Mouse (Mus musculus) kidney, postnatal 0 days (tissue): ENCODE data around the gene Natd1. TPM values are rescaled to one million over a fixed set of nuclear protein-coding genes. Genes with fewer than 3 reads are reported as not detected.

ENCODE experiments used
- ATAC-seq: fragments of 200-750 bp; cut with Nextera tagmentation; replicated peaks from 2 replicates; pipeline ENCODE4 v1.8.0; 2017; ENCODE audit warnings: low read depth, moderate number of reproducible peaks, moderate TSS enrichment, moderate library complexity; ENCODE audit not compliant: low FRiP score
- DNase-seq: peaks from one replicate; pipeline ENCODE4 v3.0.0-alpha.2; 2016; ENCODE audit warnings: low spot score
- H3K27ac ChIP-seq: fragments of 300-500 bp; sonication (generic); 2 replicates; pipeline ENCODE4 v1.5.1; 2014; ENCODE audit warnings: mild to moderate bottlenecking
- H3K27me3 ChIP-seq: fragments of 300-500 bp; sonication (generic); 2 replicates; pipeline ENCODE4 v1.6.1; 2014; ENCODE audit warnings: low read length, mixed read lengths; ENCODE audit not compliant: insufficient read depth
- H3K36me3 ChIP-seq: fragments of 300-500 bp; sonication (generic); 2 replicates; pipeline ENCODE4 v1.6.1; 2014; ENCODE audit warnings: low read length, mixed read lengths; ENCODE audit not compliant: insufficient read depth
- H3K4me1 ChIP-seq: fragments of 300-500 bp; sonication (generic); replicated peaks from 2 replicates; pipeline ENCODE4 v1.6.1; 2014; ENCODE audit warnings: antibody characterized with exemption, low read length, mixed read lengths; ENCODE audit not compliant: insufficient read depth
- H3K4me2 ChIP-seq: fragments of 300-500 bp; sonication (generic); 2 replicates; pipeline ENCODE4 v1.6.1; 2014; ENCODE audit warnings: mild to moderate bottlenecking, low read length, moderate library complexity, mixed read lengths
- H3K4me3 ChIP-seq: fragments of 300-500 bp; sonication (generic); replicated peaks from 2 replicates; pipeline ENCODE4 v1.5.1; 2014; ENCODE audit warnings: low read depth, low read length
- H3K9ac ChIP-seq: fragments of 300-500 bp; sonication (generic); 2 replicates; pipeline ENCODE4 v1.6.1; 2014; ENCODE audit warnings: low read depth, low read length
- H3K9me3 ChIP-seq: fragments of 300-500 bp; sonication (generic); replicated peaks from 2 replicates; pipeline ENCODE4 v1.6.1; 2016; ENCODE audit warnings: low read length, inconsistent platforms, mixed read lengths
- CTCF ChIP-seq: IDR thresholded peaks from 2 replicates; pipeline ENCODE4 v1.5.1; 2016; ENCODE audit warnings: antibody characterized with exemption, low read depth, mild to moderate bottlenecking, moderate library complexity
- WGBS: fragments of 180-500 bp; shearing (Covaris S2); extraction: QIAGEN DNeasy Blood & Tissue Kit; methylation state at CpG from one replicate; pipeline ENCODE4 v1.1.7; 2014; 5-methylcytosine and 5-hydroxymethylcytosine counted together
- polyA plus RNA-seq: library from polyadenylated mRNA; unstranded; fragments of >200 nt; fragmentation: Nextera tagmentation; extraction: Ambion mirVana; gene quantifications from 2 replicates; pipeline ENCODE4 v1.2.1, GENCODE M21; 2015

The Natd1 gene
- polyA plus RNA-seq, 1 experiment from 2014 or later, result 21.1 TPM

DNA sequence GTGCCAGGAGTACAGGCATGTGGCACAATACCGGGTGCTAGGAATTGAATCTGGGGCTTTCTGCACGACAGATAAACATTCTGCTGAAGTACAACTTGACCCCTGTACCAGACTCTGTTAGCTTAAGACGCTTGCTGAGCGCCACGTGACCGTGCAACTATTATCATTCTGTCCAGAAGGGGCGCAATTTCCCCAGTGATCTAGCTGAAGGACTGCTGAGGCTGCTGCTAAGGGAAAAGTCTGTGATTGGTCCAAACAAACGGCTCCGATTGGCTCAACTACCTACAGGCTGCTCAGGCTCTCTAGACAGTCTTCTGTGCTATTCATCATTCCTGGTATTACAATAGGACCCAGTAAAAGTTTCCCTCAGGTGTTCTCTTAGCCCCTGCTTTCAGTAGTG is 12.7 kb upstream of the Natd1 start:
- Histone ChIP-seq H3K9ac (no peak overlapping the region), H3K9me3 (no peaks in the 10 kb centered on the region), H3K4me1 (peaks cover 14% of the 10 kb centered on the region; the same call in 1 of the 2 replicates), H3K4me3 (no peak overlapping the region), H3K27ac (peak overlapping the region; percentile 47), H3K4me2 (peak overlapping the region; percentile 36), H3K27me3 (no peaks in the 10 kb centered on the region), H3K36me3 (no peaks in the 10 kb centered on the region)
- under 1% methylated on average over 9 of the region's 9 CpGs for WGBS
- peak; percentile 99 for TF ChIP-seq CTCF
- ATAC-seq, result peak; percentile 72
- DNase-seq, result peak; percentile 97

DNA sequence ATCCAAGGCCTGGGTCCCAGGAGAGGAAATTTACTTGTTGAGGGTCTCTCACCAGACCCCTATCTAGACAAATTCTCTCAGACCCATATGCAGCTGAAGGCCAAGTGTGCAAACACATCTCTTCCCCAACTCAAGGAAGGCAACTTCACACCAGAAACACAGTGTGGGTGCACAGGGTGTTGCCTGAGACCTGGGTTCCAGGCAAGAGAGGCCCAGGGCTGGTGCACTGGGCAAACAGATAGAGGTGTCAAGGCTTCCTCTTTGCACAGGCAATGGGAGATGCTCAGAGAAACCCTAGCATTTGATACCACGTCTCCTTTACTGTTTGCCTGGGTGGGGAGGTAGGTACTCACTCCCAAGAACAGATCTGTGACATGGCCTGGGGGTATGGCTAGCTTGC is 10.4 kb upstream of the Natd1 start:
- H3K4me2 ChIP-seq, result no peak overlapping the region
- 81% methylated on average over 1 of the region's 1 CpGs for WGBS
- no peak overlapping the region for H3K27ac ChIP-seq
- H3K9ac ChIP-seq, result no peak overlapping the region
- no peaks in the 10 kb centered on the region for H3K9me3 ChIP-seq
- no peaks in the 10 kb centered on the region for H3K27me3 ChIP-seq
- no peak overlapping the region for H3K4me3 ChIP-seq
- TF ChIP-seq CTCF, result no peak
- no peaks in the 10 kb centered on the region for H3K36me3 ChIP-seq
- DNase-seq (no peak), ATAC-seq (no peak)
- H3K4me1 ChIP-seq, result peaks cover 6% of the 10 kb centered on the region; the same call in 1 of the 2 replicates

DNA sequence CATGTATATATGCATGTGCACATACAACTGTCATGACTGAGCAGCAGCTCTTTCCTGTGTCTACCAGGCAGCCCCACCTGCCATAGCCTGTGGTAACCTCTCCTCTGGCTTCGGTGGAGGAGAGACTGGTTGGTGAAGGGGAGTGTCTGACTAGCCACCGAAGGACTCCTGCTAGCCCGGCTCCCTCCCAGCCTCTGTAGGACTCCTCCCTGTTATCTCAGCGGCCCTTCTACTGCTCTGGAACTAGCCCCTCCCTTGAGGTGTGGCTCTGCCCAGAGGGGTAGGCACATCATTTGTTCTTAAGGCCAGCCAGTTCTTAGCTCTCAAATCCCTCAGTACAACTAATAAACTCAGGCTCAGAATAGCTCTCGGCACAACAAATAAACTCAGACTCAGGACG is 9.9 kb upstream of the Natd1 start:
- DNase-seq, result no peak
- WGBS, result 44% methylated on average over 6 of the region's 6 CpGs

DNA sequence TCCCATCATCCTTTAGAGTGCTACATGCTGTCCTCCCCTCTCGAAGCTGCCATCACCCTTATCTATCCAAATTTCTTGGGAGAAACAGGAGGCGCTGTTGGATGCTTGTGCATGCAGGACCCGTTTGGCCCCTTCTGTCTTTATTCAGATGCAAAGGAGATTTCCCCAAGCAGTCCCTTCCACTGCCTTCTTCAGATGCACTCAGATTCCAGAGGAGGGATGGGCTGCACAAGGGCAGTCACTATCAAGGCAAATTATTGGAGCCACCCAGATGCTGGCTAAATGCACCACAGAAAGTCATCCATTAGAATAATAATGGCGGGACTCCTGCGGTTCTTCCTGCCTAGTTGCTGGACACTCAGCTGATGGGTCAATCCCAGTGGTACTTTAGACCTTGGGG is 8.4 kb upstream of the Natd1 start:
- Histone ChIP-seq H3K36me3 (no peaks in the 10 kb centered on the region), H3K27me3 (no peaks in the 10 kb centered on the region), H3K9me3 (no peaks in the 10 kb centered on the region), H3K4me1 (peaks cover 6% of the 10 kb centered on the region; the same call in 1 of the 2 replicates), H3K4me3 (no peak overlapping the region), H3K4me2 (no peak overlapping the region), H3K9ac (no peak overlapping the region), H3K27ac (no peak overlapping the region)
- ATAC-seq (no peak), DNase-seq (no peak)
- WGBS, result 79% methylated on average over 5 of the region's 5 CpGs
- no peak for TF ChIP-seq CTCF

More for the DNA sequence above, 9.9 kb upstream of the Natd1 start:
- H3K4me3 ChIP-seq, result no peak overlapping the region
- no peaks in the 10 kb centered on the region for H3K27me3 ChIP-seq
- H3K4me1 ChIP-seq, result peaks cover 6% of the 10 kb centered on the region; the same call in 1 of the 2 replicates
- no peaks in the 10 kb centered on the region for H3K36me3 ChIP-seq
- H3K9ac ChIP-seq, result no peak overlapping the region
- no peak for ATAC-seq
- no peak overlapping the region for H3K27ac ChIP-seq
- H3K4me2 ChIP-seq, result no peak overlapping the region
- TF ChIP-seq CTCF, result no peak
- no peaks in the 10 kb centered on the region for H3K9me3 ChIP-seq

DNA sequence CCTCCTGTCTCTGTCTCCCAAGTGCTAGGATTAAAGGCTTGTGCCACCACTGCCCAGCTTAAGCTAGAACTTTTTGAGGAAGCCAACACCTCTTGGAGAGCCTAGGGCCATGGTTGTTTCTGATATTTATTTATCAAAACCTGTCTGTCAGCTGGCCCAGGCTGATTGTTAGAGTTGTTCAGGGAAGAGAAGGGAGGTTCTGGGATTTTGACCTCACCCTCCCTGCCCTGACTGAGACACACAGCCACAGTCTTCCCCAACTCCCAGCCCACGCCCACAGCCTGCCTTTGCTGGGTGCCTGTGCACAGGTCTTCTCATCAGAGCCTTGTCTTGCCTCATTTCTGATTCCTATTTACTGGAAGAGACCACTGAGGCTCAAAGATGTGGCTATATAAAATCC is 7.6 kb upstream of the Natd1 start:
- Histone ChIP-seq H3K4me2 (no peak overlapping the region), H3K4me3 (no peak overlapping the region), H3K4me1 (0 out of 2 replicates have a peak, but pooled peaks cover 6% of the 10 kb centered on the region), H3K36me3 (no peaks in the 10 kb centered on the region), H3K27me3 (no peaks in the 10 kb centered on the region), H3K27ac (no peak overlapping the region), H3K9me3 (no peaks in the 10 kb centered on the region), H3K9ac (no peak overlapping the region)
- ATAC-seq, result no peak
- no peak for TF ChIP-seq CTCF
- WGBS, result 73% methylated on average over 1 of the region's 1 CpGs
- DNase-seq, result no peak

DNA sequence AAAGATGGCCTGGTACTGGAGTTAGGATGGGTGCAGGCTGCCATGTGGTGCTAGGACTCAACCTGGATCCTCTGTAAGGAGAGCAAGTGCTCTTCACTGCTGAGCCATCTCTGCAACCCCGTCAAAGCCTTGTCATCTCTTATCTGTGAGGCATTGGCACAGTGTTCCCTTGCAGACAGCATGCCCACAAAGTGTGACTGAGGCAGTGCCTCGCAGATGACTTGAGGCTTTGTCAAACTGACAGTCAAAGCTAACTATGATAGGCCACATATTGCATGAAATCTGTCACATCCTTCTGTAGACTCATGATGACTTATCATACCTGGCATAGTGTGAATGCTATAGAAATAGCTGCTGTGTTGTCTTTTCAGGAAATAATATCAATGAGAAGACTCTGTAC is 5.5 kb upstream of the Natd1 start:
- WGBS, result 79% methylated on average over 2 of the region's 2 CpGs
- no peaks in the 10 kb centered on the region for H3K4me1 ChIP-seq
- H3K4me2 ChIP-seq, result no peak overlapping the region
- H3K27ac ChIP-seq, result no peak overlapping the region
- H3K9me3 ChIP-seq, result no peaks in the 10 kb centered on the region
- no peak overlapping the region for H3K9ac ChIP-seq
- ATAC-seq (no peak), DNase-seq (no peak)
- no peaks in the 10 kb centered on the region for H3K27me3 ChIP-seq
- no peaks in the 10 kb centered on the region for H3K36me3 ChIP-seq
- TF ChIP-seq CTCF, result no peak
- no peak overlapping the region for H3K4me3 ChIP-seq

DNA sequence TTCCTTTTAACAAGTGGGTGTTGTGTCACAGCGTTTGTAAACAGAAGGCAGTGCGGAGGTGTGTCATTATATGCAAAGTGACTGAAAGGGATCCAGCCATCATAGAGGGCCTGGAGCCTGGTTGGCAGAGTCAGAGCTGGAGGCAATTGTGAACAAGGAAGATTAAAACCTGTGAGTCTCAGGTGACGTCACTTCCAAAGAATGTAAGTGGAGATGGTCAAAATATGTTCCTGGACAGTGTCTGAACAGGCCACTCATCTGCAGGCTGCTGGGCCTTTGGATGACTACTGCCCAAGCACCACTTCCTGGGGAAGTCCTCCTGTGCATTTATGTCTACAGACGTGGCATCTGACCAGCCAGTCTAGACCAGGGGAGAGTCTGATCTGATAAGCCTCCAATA is 651 bp upstream of the Natd1 start:
- ATAC-seq (no peak), DNase-seq (no peak)
- Histone ChIP-seq H3K4me1 (peaks cover 17% of the 10 kb centered on the region; the same call in 1 of the 2 replicates), H3K27ac (no peak overlapping the region), H3K9me3 (no peaks in the 10 kb centered on the region), H3K4me2 (no peak overlapping the region), H3K4me3 (no peak overlapping the region), H3K9ac (no peak overlapping the region), H3K27me3 (no peaks in the 10 kb centered on the region), H3K36me3 (no peaks in the 10 kb centered on the region)
- no peak for TF ChIP-seq CTCF
- 71% methylated on average over 4 of the region's 4 CpGs for WGBS
